Mouse (Mus musculus) stomach, postnatal 0 days (tissue): ENCODE measurements around the gene Pdzd8.

Source experiments
- CTCF ChIP-seq: IDR thresholded peaks from 2 replicates; pipeline ENCODE4 v1.5.1; 2016; ENCODE audit warnings: antibody characterized with exemption, low read depth, mild to moderate bottlenecking, moderate library complexity
- EP300 ChIP-seq: optimal IDR thresholded peaks from 2 replicates; pipeline ENCODE3; 2016; ENCODE audit warnings: antibody characterized with exemption

GRCm38 (mm10) chr19:59252651-59253050, 92.9 kb downstream of the Pdzd8 start:
- no peak for TF ChIP-seq CTCF
- no peak for TF ChIP-seq EP300
